Mouse (Mus musculus) ES-Bruce4 (cell line): ENCODE data around the gene Tnfsf13. TPM values are rescaled to one million over a fixed set of nuclear protein-coding genes. Genes with fewer than 3 reads are reported as not detected.

Experiments
- H3K27ac ChIP-seq: 2 replicates; pipeline ENCODE4 v1.5.1; 2012; ENCODE audit warnings: low read length, inconsistent platforms; ENCODE audit not compliant: insufficient read depth
- H3K27me3 ChIP-seq: 2 replicates; pipeline ENCODE4 v1.6.1; 2012; ENCODE audit warnings: mild to moderate bottlenecking, low read length, inconsistent platforms; ENCODE audit not compliant: control insufficient read depth, poor library complexity, insufficient read depth, severe bottlenecking
- H3K36me3 ChIP-seq: 2 replicates; pipeline ENCODE4 v1.6.1; 2012; ENCODE audit warnings: inconsistent platforms, mild to moderate bottlenecking, low read length, moderate library complexity; ENCODE audit not compliant: control insufficient read depth, poor library complexity, insufficient read depth, severe bottlenecking
- H3K4me1 ChIP-seq: one replicate; pipeline ENCODE4 v1.8.1; 2011; ENCODE audit warnings: low read length; ENCODE audit not compliant: control insufficient read depth, insufficient read depth
- H3K4me3 ChIP-seq: 2 replicates; pipeline ENCODE4 v1.5.1; 2011; ENCODE audit warnings: low read depth, mild to moderate bottlenecking, low read length
- H3K9ac ChIP-seq: 2 replicates; pipeline ENCODE4 v1.6.1; 2012; ENCODE audit warnings: low read depth, mild to moderate bottlenecking, inconsistent platforms; ENCODE audit not compliant: poor library complexity, severe bottlenecking
- H3K9me3 ChIP-seq: replicated peaks from 2 replicates; pipeline ENCODE4 v1.6.1; 2012; ENCODE audit warnings: mild to moderate bottlenecking, low read length, inconsistent platforms; ENCODE audit not compliant: control insufficient read depth, poor library complexity, insufficient read depth, severe bottlenecking
- CTCF ChIP-seq: IDR thresholded peaks from one replicate; pipeline ENCODE4 v1.8.1; 2011; ENCODE audit warnings: low read depth, low read length
- EP300 ChIP-seq: IDR thresholded peaks from 2 replicates; pipeline ENCODE4 v1.6.1; 2011; ENCODE audit warnings: low read depth, low read length; ENCODE audit not compliant: insufficient read depth
- POLR2A ChIP-seq: IDR thresholded peaks from one replicate; pipeline ENCODE4 v1.8.1; 2011; ENCODE audit warnings: low read length; ENCODE audit not compliant: insufficient read depth
- polyA plus RNA-seq: library from polyadenylated mRNA; stranded (reverse); fragments of >200 nt; gene quantifications from 2 replicates; pipeline ENCODE4 v1.2.4, GENCODE M21; 2011; ENCODE audit warnings: low read depth; ENCODE audit not compliant: missing spikeins, insufficient read depth, insufficient read length

The Tnfsf13 gene
- polyA plus RNA-seq, 1 experiment, result 1.3 TPM

DNA sequence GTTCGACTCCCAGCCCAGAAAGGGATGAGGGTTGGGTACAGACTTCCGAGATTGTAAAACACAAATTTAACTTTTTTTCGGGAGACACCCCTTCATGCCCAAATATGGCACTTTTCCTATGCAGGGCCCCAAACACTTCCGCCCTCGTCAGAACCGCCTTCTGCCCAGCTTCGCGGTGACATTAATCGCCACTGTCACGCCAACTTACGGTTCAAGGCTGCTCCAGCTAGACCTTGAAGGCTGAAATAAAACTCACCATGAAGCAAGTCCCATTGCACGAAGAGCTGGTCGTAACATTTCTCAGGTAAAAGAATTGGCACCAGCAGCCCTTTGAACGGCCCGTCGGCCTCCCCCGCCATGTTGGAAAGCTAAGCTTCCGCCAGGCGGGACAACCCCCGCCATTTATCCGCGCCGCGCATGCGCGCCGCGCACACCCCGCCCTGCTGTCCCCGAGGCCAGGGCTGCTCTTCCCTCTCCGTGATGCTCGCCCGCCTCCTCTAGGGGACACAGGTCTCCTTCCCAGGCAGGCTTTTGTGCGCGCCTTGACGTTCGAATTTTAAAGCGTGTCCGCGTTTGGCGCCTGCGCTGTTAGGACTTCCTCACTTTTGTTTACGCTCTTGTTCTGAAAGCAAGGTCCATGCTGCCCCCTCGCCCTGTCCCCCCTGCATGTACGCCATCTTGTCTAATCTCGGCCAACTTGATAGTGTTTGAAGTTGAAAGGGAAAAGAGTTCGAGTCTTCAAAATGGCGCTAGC is 23.2 kb downstream of the Tnfsf13 start, which contains the start of gene Mpdu1:
Gene Mpdu1, minus strand, starts transcription at position 430 of the 754 bp plus-strand sequence.
- H3K27ac ChIP-seq, result peak within 1 kb of the TSS; percentile 95
- H3K9ac ChIP-seq, result peak within 1 kb of the TSS; percentile 75
- H3K27me3 ChIP-seq, result no peaks in the 10 kb centered on the region
- peaks cover 8% of the 10 kb centered on the region for H3K36me3 ChIP-seq
- no peaks in the 10 kb centered on the region; the same call in 1 of the 2 replicates for H3K9me3 ChIP-seq
- H3K4me1 ChIP-seq, result no peaks in the 10 kb centered on the region
- H3K4me3 ChIP-seq, result peak within 1 kb of the TSS; percentile 94
- peak; percentile 6 for TF ChIP-seq CTCF
- TF ChIP-seq POLR2A, result peak; percentile 57
- TF ChIP-seq EP300, result 0 out of 2 replicates have a peak, but pooled peaks have one; percentile 53

GRCm38 (mm10) chr11:69661221-69661881 is 24.2 kb downstream of the Tnfsf13 start:
- H3K4me3 ChIP-seq, result peak overlapping the region; percentile 94
- no peaks in the 10 kb centered on the region for H3K27me3 ChIP-seq
- no peak for TF ChIP-seq POLR2A
- TF ChIP-seq CTCF, result no peak
- no peak for TF ChIP-seq EP300
- peaks cover 8% of the 10 kb centered on the region for H3K36me3 ChIP-seq
- H3K27ac ChIP-seq, result peak overlapping the region; percentile 95
- no peaks in the 10 kb centered on the region for H3K4me1 ChIP-seq
- H3K9ac ChIP-seq, result peak overlapping the region; percentile 75
- H3K9me3 ChIP-seq, result no peaks in the 10 kb centered on the region; the same call in 1 of the 2 replicates

- Histone ChIP-seq H3K9me3 (no peaks in the 10 kb centered on the region), H3K4me1 (no peaks in the 10 kb centered on the region), H3K27ac (peak overlapping the region; percentile 60), H3K36me3 (peaks cover 7% of the 10 kb centered on the region), H3K9ac (peak overlapping the region; percentile 77; the same call in 1 of the 2 replicates), H3K27me3 (no peaks in the 10 kb centered on the region), H3K4me3 (peak overlapping the region; percentile 43)
- no peak for TF ChIP-seq EP300
- TF ChIP-seq CTCF, result no peak
- no peak for TF ChIP-seq POLR2A
These were observed 28.1 kb downstream of the Tnfsf13 start for GRCm38 (mm10) chr11:69657462-69657881.

GRCm38 (mm10) chr11:69656617-69657461 is 28.7 kb downstream of the Tnfsf13 start:
- Histone ChIP-seq H3K9me3 (no peaks in the 10 kb centered on the region), H3K4me1 (no peaks in the 10 kb centered on the region), H3K27me3 (no peaks in the 10 kb centered on the region), H3K36me3 (peaks cover 13% of the 10 kb centered on the region), H3K27ac (peak overlapping the region; percentile 85), H3K4me3 (peak overlapping the region; percentile 77), H3K9ac (peak overlapping the region; percentile 77)
- TF ChIP-seq POLR2A (no peak), EP300 (no peak), CTCF (peak; percentile 62)

- H3K36me3 ChIP-seq, result peaks cover 20% of the 10 kb centered on the region
- peak overlapping the region; percentile 85 for H3K27ac ChIP-seq
- peak; percentile 93 for TF ChIP-seq EP300
- no peak for TF ChIP-seq POLR2A
- peak overlapping the region; percentile 77 for H3K9ac ChIP-seq
- no peaks in the 10 kb centered on the region for H3K27me3 ChIP-seq
- peak overlapping the region; percentile 77 for H3K4me3 ChIP-seq
- no peaks in the 10 kb centered on the region for H3K9me3 ChIP-seq
- H3K4me1 ChIP-seq, result no peaks in the 10 kb centered on the region
These were observed 29.5 kb downstream of the Tnfsf13 start for GRCm38 (mm10) chr11:69656065-69656455.
